Mouse (Mus musculus) thymus, adult 18-20 months (tissue): ENCODE results near the gene Xpo4.

Experiments
- DNase-seq, 2 experiments: peaks; one replicate each; pipeline ENCODE4 v3.0.0; 2022; ENCODE audit warnings: mixed read lengths in 2 of 2

Gene Xpo4

DNA sequence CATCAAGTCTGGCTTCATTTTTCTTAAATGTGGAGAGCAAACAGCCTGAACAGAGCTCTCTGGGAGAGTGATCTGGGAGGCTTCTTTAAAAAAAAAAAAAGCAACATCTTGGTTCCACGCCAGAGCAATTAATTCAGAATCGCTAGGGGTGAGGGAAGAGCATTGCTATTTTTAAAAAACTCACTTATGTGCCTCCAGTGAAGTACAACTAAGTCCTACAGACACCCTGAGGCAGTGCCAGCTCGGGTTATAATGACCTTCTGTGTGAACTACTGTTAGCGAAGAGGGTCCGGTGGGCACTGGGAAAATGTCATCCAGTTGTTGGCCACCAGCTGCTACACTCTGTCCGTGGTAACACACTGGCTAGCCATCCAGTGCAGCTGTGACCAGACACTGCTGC is 129.6 kb downstream of the Xpo4 start:
- no peak for DNase-seq

DNA sequence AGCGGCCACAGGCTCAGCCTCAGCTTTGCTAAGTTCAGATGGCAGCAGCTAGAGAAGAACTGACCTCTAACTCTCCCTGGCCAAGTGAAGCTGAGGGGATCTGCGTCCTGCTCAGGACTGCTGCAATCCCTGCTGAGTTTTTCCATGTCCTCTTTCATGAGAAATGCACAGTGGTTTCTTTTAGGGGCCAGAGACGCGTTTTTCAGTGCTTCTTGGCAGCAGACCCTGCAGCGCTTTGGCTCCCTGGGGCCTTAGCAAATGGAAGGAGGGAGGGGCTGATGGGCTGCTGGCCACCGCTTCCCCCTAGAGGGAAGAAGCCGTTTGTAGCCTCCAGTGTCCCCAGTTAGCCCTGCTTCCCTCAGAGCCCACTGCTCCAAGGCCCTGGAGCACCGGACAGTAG is 130.3 kb downstream of the Xpo4 start:
- no peak for DNase-seq

DNA sequence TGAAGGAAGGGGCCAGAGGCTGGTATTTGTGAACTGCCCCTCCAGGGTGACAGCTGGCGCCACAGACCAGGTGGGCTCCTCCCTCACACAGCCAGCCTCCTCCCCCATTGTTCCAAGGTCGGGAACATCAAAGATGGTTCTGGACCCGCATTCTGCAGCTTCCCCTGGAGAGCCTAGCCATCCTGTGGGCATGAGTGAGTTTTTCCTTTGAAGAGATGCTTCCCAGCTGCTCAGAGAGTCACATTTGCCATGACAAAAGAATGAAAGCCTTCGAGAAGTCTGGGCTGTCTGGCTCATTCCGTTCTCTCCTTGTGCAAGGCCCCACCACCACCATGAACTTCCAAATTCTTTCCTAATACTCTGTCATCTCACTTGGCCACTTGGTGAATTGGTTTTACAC is 130.9 kb downstream of the Xpo4 start:
- DNase-seq, result no peak

DNA sequence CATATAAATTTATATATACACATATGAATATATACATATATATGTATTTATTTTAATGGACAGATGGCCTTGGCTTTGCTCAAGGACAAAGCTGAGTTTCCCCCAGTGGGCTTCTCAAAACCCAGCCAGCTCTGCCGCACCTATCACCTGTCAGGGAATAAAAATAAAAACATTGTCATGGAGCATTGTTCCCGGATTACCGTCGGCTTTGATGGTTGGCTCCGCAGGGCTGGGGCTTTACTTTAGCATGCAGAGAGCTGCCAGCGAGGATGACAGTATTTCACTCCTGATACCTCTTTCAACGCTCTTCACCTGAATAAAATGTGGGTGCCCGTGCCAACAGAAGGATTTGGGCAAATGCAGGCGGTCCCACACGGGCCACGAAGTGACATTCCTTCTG is 131.4 kb downstream of the Xpo4 start:
- DNase-seq, result no peak

GRCm38 (mm10) chr14:57533214-57533613 is 132.0 kb downstream of the Xpo4 start:
- DNase-seq, result no peak

GRCm38 (mm10) chr14:57532577-57532976 is 132.7 kb downstream of the Xpo4 start:
- no peak for DNase-seq

GRCm38 (mm10) chr14:57529786-57530515 is 135.3 kb downstream of the Xpo4 start:
- no peak for DNase-seq

DNA sequence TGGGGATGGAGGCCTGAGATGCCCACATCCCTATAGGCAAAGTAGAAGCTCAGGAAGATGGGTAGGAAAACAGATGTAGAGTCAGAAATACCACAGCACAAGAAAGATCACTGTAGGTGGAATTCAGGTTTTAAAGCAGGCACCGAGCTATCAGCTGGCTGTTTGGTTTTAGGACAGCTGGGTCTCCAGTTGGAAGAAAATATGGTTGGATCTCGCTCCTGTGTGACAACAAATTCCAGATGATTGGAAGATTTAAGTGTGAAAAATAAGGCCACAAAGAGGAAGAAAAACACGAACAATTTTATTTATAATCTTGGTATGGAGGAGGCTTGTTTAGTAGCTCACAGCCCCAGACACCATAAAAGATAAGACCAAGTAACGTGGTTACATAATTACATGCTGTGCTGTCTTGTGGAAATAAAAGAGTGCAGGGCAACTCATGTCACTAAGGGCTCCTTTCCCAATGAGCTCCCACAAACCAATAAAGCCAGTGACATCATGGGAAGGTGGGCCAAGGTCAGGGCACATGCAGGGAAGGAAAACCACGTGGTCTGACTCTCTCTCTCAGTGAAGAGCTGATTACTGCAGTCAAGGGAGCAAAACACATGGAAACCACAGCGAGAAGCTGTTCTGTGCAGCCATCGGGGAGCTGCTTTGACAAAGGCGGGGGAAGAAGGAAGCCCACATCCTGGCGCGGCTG is 136.0 kb downstream of the Xpo4 start:
- DNase-seq, result no peak

DNA sequence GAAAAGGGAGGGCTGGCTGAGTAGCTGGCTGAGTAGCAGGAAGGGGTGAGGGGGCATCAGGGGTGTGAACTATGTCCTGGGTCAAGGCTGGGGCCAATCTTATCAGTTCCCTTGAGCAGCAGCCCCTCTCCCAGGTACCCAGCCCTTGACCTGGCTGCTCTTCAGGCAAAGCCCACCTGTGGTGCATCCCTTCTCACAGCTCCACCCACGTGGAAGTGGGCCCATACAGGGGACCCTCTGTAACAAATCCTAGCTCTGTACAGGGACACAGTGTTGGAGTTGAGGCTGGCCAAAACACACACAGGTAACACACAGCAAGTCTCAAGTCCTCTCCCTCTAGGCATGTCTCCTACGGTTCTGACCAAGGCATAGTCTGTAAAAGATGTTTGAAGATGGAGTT is 137.6 kb downstream of the Xpo4 start:
- no peak for DNase-seq
